ENCODE assay signal across 11 mouse cellular contexts in the genomic region with DNA sequence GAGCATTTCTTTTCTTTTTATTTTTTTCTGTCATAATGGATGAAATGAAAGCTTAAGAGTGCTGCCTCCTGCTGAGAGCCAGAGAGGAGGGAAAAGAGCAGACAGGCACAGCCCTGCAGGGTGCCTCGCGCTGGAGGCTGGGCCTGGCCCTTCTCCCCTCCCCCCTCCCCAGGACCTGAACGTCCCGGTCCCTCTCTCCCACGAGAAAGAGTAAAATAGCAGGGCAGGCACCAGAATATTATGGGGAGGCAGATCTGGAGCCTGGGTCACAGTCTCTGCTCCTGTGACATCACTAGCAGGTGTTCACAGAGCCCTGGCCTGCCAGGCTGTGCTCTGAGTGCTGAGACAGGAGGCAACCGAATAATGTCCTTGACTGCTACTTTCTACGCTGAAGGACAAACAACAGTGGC.
DNase-seq lines count a peak whose midpoint lies in the region; ATAC-seq and TF ChIP-seq lines count a peak whose summit lies in the region.
"Had no signal": no experiment of that assay in that cellular context is flagged by ENCODE, and none has a peak within 500 bp of the region (broad histone marks: within the 10 kb centered on the region; RNA-seq: fewer than 3 reads in every experiment).

No protein-coding gene starts in this region.

- DNase-seq in heart, embryonic 10.5 days (ENCODE audit: low spot score), result no peak
- DNase-seq in heart, adult 8-10 months (ENCODE audit: low spot score), result no peak
- DNase-seq in neural tube, embryonic 11.5 days (ENCODE audit: low spot score), result no peak
- DNase-seq in neural tube, embryonic 10.5 days (ENCODE audit: extremely low spot score, low spot score), result no peak
- peak; percentile 35 for DNase-seq in hindbrain, postnatal 0 days (ENCODE audit: low spot score)
- no peak for DNase-seq in left cerebral cortex, adult 8-10 months (ENCODE audit: low spot score in 2 of 2)
- DNase-seq in right cerebral cortex, postnatal 10 days (ENCODE audit: low spot score in 2 of 2), result no peak
- DNase-seq: cerebellum, adult 2 months; kidney, adult 8-10 months; lung, postnatal 10 days had no signal

- H3K27ac ChIP-seq in heart, embryonic 10.5 days, result peak overlapping the region; percentile 74
- no peak overlapping the region for H3K27ac ChIP-seq in neural tube, embryonic 11.5 days (ENCODE audit: low read depth, low read length)
- no peak overlapping the region for H3K27ac ChIP-seq in hindbrain, postnatal 0 days
- peak overlapping the region; percentile 44; the same call in 1 of the 2 replicates for H3K27ac ChIP-seq in stomach, embryonic 16.5 days (ENCODE audit: low read length)

- no peak for TF ChIP-seq CTCF in hindbrain, postnatal 0 days (IDR thresholded peaks at IDR 0.05; ENCODE audit: low read depth)

- peak overlapping the region; percentile 6; the same call in 1 of the 2 replicates for H3K4me2 ChIP-seq in neural tube, embryonic 11.5 days (ENCODE audit: low read depth)
- no peak overlapping the region for H3K4me2 ChIP-seq in hindbrain, postnatal 0 days (ENCODE audit: low read depth, low read length)
- H3K4me2 ChIP-seq in stomach, embryonic 16.5 days (ENCODE audit: low read depth, low read length), result no peak overlapping the region

- peaks cover 15% of the 10 kb centered on the region for H3K27me3 ChIP-seq in heart, embryonic 10.5 days (ENCODE audit: insufficient read depth, poor library complexity, severe bottlenecking)
- H3K27me3 ChIP-seq in neural tube, embryonic 11.5 days (ENCODE audit: control insufficient read depth, insufficient read depth, low read length), result no peaks in the 10 kb centered on the region
- H3K27me3 ChIP-seq in hindbrain, postnatal 0 days (ENCODE audit: insufficient read depth, low read length), result peaks cover 7% of the 10 kb centered on the region; the same call in 1 of the 2 replicates
- H3K27me3 ChIP-seq in stomach, embryonic 16.5 days (ENCODE audit: control insufficient read depth, insufficient read depth, low read length), result no peaks in the 10 kb centered on the region

- WGBS in heart, embryonic 10.5 days, result 10% methylated on average over 7 of the region's 7 CpGs
- 4% methylated on average over 7 of the region's 7 CpGs for WGBS in neural tube, embryonic 11.5 days
- 15% methylated on average over 7 of the region's 7 CpGs for WGBS in hindbrain, postnatal 0 days
- WGBS in stomach, embryonic 16.5 days, result 16% methylated on average over 7 of the region's 7 CpGs

- peak overlapping the region; percentile 3; the same call in 1 of the 2 replicates for H3K9ac ChIP-seq in neural tube, embryonic 11.5 days (ENCODE audit: low read length)
- no peak overlapping the region for H3K9ac ChIP-seq in hindbrain, postnatal 0 days (replicated peaks; ENCODE audit: low read length)
- 0 out of 2 replicates have a peak overlapping the region, but pooled peaks have one; percentile 44 for H3K9ac ChIP-seq in stomach, embryonic 16.5 days (ENCODE audit: low read length)

- peaks cover 47% of the 10 kb centered on the region for H3K4me1 ChIP-seq in heart, embryonic 10.5 days
- peaks cover 22% of the 10 kb centered on the region for H3K4me1 ChIP-seq in neural tube, embryonic 11.5 days (ENCODE audit: control insufficient read depth, insufficient read depth, low read length)
- H3K4me1 ChIP-seq in hindbrain, postnatal 0 days (ENCODE audit: insufficient read depth, low read length), result 0 out of 2 replicates have a peak, but pooled peaks cover 3% of the 10 kb centered on the region
- peaks cover 22% of the 10 kb centered on the region for H3K4me1 ChIP-seq in stomach, embryonic 16.5 days (ENCODE audit: control insufficient read depth, insufficient read depth, low read length)

- H3K4me3 ChIP-seq in heart, embryonic 10.5 days, result no peak overlapping the region
- H3K4me3 ChIP-seq in neural tube, embryonic 11.5 days (ENCODE audit: low read depth, low read length), result no peak overlapping the region
- H3K4me3 ChIP-seq in hindbrain, postnatal 0 days (ENCODE audit: low read length), result no peak overlapping the region
- H3K4me3 ChIP-seq in stomach, embryonic 16.5 days (replicated peaks; ENCODE audit: low read length), result no peak overlapping the region

- H3K36me3 ChIP-seq in heart, embryonic 10.5 days, result no peaks in the 10 kb centered on the region
- no peaks in the 10 kb centered on the region for H3K36me3 ChIP-seq in neural tube, embryonic 11.5 days (ENCODE audit: control insufficient read depth, insufficient read depth, low read length)
- no peaks in the 10 kb centered on the region for H3K36me3 ChIP-seq in hindbrain, postnatal 0 days (ENCODE audit: insufficient read depth, low read length)
- no peaks in the 10 kb centered on the region for H3K36me3 ChIP-seq in stomach, embryonic 16.5 days (ENCODE audit: control insufficient read depth, insufficient read depth, low read length)

- H3K9me3 ChIP-seq in heart, embryonic 10.5 days, result no peaks in the 10 kb centered on the region
- H3K9me3 ChIP-seq in neural tube, embryonic 11.5 days (ENCODE audit: control insufficient read depth, low read length), result no peaks in the 10 kb centered on the region
- no peaks in the 10 kb centered on the region for H3K9me3 ChIP-seq in hindbrain, postnatal 0 days (ENCODE audit: low read length)
- H3K9me3 ChIP-seq in stomach, embryonic 16.5 days (replicated peaks; ENCODE audit: control insufficient read depth, low read length), result peaks cover 3% of the 10 kb centered on the region; the same call in 1 of the 2 replicates

- ATAC-seq in neural tube, embryonic 11.5 days (ENCODE audit: insufficient read depth, low FRiP score, low TSS enrichment), result peak; percentile 41; the same call in 1 of the 2 replicates
- no peak; the same call in 1 of the 2 replicates for ATAC-seq in hindbrain, postnatal 0 days
- ATAC-seq in stomach, embryonic 16.5 days (ENCODE audit: insufficient read depth, low FRiP score), result no peak; the same call in 1 of the 2 replicates

Comparison
In these comparisons a context has a peak if more than half of its experiments do, and no peak if none do; other contexts are left out.
1. H3K27ac ChIP-seq: peak in heart, embryonic 10.5 days (single experiment) and stomach, embryonic 16.5 days (single experiment); none in neural tube, embryonic 11.5 days (single experiment) and hindbrain, postnatal 0 days (single experiment).